Mouse (Mus musculus) urinary bladder, adult 18-20 months (tissue): Measurements from ENCODE around the gene Bmp2.

Source experiments
- DNase-seq, 2 experiments: peaks; one replicate each; pipeline ENCODE4 v3.0.0; 2022; ENCODE audit warnings: low spot score in 2 of 2, mixed read lengths in 2 of 2

Bmp2 gene

DNA sequence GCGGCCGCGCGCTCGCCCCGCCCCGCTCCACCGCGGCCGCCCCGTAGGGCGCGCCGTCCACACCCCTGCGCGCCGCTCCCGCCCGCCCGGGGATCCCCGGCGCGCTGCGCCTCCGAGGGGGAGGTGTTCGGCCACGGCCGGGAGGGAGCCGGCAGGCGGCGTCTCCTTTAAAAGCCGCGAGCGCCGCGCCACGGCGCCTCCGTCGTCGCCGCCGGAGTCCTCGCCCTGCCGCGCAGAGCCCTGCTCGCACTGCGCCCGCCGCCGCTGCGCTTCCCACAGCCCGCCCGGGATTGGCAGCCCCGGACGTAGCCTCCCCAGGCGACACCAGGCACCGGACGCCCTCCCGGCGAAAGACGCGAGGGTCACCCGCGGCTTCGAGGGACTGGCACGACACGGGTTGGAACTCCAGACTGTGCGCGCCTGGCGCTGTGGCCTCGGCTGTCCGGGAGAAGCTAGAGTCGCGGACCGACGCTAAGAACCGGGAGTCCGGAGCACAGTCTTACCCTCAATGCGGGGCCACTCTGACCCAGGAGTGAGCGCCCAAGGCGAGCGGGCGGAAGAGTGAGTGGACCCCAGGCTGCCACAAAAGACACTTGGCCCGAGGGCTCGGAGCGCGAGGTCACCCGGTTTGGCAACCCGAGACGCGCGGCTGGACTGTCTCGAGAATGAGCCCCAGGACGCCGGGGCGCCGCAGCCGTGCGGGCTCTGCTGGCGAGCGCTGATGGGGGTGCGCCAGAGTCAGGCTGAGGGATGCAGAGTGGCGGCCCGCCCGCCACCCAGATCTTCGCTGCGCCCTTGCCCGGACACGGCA lies at the start of gene Bmp2:
Bmp2 (plus strand) TSS at position 129 of the 811 bp plus-strand sequence.
- DNase-seq = peak; percentile 75 to 80

DNA sequence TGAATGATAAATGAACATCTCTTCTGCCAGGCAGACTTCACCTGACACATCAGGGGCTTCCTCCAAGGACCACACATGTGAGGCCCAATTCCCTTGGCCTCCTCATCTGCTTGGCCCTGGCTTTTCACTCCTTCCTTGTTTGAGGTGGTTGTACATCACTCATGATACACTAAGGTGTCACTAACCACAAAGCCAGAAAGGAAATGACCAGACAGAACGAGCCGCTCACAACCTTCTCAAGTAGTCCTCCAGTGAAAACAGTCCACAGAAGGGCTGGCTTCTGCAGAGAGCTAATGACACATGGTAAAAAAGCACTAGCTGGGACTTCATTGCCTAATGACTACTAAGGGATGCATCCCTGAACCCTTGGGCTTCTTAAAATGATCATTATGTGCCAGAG lies 46.3 kb upstream of the Bmp2 start:
- DNase-seq = no peak

DNA sequence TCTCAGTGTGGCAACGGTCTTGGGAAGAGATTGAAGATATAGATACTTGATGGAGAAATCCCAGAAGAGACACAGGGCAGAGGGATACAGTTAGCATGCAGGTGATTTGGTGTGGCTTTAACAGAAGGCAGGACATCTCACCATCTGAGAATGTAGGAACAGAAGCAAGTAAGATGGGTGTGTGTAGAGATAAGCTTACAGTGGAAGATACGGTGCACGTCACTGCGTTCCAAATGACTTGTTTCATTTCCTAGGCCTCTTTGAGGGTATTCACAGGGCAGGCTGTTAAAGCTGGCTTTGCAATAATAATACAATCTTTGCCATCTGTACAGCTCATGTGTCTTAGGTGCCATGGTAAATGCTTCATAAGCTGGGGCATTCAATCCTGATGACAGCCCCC lies 44.9 kb upstream of the Bmp2 start:
- DNase-seq = no peak

- no peak for DNase-seq
Observed at GRCm38 (mm10) chr2:133509141-133509540, 42.8 kb upstream of the Bmp2 start.

GRCm38 (mm10) chr2:133511011-133511779 lies 40.8 kb upstream of the Bmp2 start:
- no peak for DNase-seq

DNA sequence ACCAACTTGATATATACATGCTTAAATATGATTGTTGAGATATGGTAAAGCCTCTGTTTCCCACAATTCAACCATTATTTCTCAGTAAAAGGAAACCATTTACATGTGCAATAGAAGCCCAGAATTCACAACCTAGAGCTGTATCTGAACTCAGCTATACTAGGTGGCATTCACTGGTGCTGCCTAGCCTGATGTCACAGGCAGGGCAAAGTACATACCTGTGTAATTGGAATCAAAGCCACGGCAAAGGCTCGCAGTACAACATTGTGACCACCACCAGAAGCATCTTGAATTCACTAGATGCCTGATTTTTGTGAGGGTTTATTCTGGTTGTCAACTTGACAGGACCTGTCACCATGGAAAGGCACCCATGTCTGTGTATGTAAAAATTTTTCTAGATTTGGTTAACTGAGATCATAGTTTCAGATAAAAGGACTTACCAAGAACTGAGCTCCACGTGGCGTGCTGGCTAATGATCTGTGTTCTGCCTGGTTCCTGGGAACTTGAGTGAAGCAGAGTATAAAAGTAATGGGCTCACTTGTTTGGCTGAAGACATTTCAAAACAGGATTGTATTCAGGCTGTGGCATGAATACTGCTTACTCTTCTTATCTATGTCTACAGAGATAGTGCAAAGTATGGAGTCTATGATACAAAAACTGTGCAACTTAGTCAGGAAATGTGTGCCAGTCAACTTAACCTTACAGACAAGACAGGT lies 35.5 kb upstream of the Bmp2 start:
- DNase-seq = no peak

DNA sequence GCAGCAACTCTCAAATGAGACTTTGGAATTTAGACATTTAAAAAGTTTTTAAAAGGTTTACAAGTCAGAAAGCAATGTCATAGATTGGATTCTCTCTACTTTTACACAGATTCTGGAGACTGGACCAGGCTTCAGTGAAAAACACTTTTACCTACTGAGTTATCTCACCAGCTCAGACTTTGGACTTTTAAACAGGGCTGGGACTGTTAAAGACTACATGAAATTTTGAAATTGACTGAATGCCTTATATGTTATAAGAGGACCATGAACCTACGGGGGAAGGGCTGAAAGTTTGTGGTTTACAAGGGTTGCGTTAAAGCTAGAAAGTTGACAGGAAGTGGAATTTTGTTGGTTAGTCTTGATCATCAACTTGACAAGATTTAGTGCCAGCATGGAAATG lies 34.1 kb upstream of the Bmp2 start:
- DNase-seq = no peak

GRCm38 (mm10) chr2:133521193-133521592 lies 30.8 kb upstream of the Bmp2 start:
- DNase-seq = no peak

- no peak for DNase-seq
Observed at GRCm38 (mm10) chr2:133522121-133522520, 29.8 kb upstream of the Bmp2 start.

GRCm38 (mm10) chr2:133525621-133526181 lies 26.3 kb upstream of the Bmp2 start:
- DNase-seq = no peak

DNA sequence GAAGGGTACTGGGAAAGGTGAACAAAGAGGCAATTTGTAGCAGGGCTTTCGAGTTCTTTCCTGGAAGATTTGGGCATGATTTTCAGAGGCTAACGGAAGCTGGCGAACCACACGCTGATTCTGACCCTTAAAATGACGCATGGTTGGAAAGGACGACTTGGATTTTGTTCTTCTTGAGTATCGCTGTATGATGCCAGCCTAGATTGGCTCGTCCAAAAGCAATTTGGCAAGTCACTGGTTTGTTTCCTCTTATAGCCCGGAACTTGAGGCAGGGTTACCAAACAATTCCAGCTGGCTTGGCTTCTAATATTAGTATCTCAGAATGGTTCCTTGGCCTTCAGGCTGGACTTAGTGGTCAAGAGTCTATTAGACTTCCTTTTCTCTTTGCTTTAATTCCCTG lies 22.6 kb upstream of the Bmp2 start:
- no peak for DNase-seq

- DNase-seq = no peak
Observed at GRCm38 (mm10) chr2:133533073-133533472, 18.9 kb upstream of the Bmp2 start.

DNA sequence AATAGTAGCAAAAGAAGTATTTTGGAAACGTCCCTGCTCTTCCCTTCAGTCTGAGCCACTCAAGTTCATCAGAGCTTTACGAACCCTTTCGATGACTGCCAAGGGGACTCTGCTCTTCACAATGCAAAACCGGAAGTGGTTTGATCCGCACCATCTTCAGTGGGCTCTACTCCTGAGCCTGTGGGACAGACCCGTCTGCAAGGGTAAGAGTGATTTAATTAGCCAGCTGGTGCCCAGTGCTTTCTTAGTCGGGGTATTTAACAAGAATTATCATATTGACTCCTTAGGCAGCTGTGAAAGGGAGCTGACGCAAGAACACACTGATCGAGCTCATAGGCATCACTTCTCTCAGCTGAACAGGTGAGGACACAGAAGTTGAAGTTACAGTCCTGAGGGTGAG lies 16.5 kb upstream of the Bmp2 start:
- DNase-seq = no peak

GRCm38 (mm10) chr2:133536812-133537211 lies 15.1 kb upstream of the Bmp2 start:
- DNase-seq = peak in 1 of 2 experiments; percentile 21

GRCm38 (mm10) chr2:133540702-133541101 lies 11.3 kb upstream of the Bmp2 start:
- DNase-seq = no peak

- peak in 1 of 2 experiments; percentile 25 for DNase-seq
Observed at GRCm38 (mm10) chr2:133550238-133550682, 1.7 kb upstream of the Bmp2 start.

DNA sequence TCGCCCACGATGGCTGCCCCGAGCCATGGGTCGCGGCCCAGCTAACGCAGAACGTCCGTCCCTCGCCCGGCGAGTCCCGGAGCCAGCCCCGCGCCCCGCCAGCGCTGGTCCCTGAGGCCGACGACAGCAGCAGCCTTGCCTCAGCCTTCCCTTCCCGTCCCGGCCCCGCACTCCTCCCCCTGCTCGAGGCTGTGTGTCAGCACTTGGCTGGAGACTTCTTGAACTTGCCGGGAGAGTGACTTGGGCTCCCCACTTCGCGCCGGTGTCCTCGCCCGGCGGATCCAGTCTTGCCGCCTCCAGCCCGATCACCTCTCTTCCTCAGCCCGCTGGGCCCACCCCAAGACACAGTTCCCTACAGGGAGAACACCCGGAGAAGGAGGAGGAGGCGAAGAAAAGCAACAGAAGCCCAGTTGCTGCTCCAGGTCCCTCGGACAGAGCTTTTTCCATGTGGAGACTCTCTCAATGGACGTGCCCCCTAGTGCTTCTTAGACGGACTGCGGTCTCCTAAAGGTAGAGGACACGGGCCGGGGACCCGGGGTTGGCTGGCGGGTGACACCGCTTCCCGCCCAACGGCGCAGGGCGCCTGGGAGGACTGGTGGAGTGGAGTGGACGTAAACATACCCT lies 995 bp downstream of the Bmp2 start:
- peak; percentile 48 to 53 for DNase-seq

GRCm38 (mm10) chr2:133553911-133554285 lies 1.9 kb downstream of the Bmp2 start:
- DNase-seq = no peak

DNA sequence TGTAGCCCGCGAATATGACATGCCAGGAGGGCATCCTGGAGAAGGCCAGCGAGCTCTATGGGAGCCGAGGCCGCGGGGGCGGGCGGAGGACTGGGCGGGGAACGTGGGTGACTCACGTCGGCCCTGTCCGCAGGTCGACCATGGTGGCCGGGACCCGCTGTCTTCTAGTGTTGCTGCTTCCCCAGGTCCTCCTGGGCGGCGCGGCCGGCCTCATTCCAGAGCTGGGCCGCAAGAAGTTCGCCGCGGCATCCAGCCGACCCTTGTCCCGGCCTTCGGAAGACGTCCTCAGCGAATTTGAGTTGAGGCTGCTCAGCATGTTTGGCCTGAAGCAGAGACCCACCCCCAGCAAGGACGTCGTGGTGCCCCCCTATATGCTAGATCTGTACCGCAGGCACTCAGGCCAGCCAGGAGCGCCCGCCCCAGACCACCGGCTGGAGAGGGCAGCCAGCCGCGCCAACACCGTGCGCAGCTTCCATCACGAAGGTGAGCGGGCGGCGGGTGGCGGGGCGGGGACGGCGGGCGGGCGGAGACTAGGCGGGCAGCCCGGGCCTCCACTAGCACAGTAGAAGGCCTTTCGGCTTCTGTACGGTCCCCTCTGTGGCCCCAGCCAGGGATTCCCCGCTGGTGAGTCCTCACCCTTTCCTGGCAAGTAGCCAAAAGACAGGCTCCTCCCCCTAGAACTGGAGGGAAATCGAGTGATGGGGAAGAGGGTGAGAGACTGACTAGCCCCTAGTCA lies 2.5 kb downstream of the Bmp2 start:
- DNase-seq = peak; percentile 60 to 67

- no peak for DNase-seq
Observed at GRCm38 (mm10) chr2:133564248-133564886, 12.4 kb downstream of the Bmp2 start.
